Mouse (Mus musculus): ENCODE data around the gene Pafah2. TPM values are rescaled to one million over a fixed set of nuclear protein-coding genes. Genes with fewer than 3 reads are reported as not detected.

Gene Pafah2
- 10 to 100 TPM in 1 of 2 experiments, 1 to 10 TPM in 1; 2.8 to 18.0 TPM for polyA plus RNA-seq (2012; fragmentation: generic; extraction: Trizol)

GRCm38 (mm10) chr4:134395977-134396825 lies at the start of gene Pafah2:
Pafah2 (plus strand) TSS chr4:134396320.

GRCm38 (mm10) chr4:134383750-134384149 lies 12.4 kb upstream of the Pafah2 start, which contains the start of gene Extl1:
Extl1 (minus strand) TSS chr4:134383850.

GRCm38 (mm10) chr4:134468215-134468575 lies 72.1 kb downstream of the Pafah2 start, which contains the start of gene Stmn1:
Stmn1 (plus strand) TSS chr4:134468320.

Other genes starting within 250 kb of the Pafah2 start
- gene Cep85, start 209.2 kb upstream of the Pafah2 start, polyA plus RNA-seq (2012; fragmentation: generic; extraction: Trizol) = 1 to 10 TPM; 1.4 to 6.1 TPM
- gene Gm7534, start 193.3 kb upstream of the Pafah2 start, polyA plus RNA-seq (2012; fragmentation: generic; extraction: Trizol) = not detected
- gene Catsper4, start 168.9 kb upstream of the Pafah2 start, polyA plus RNA-seq (2012; fragmentation: generic; extraction: Trizol) = not detected
- gene Cnksr1, start 157.9 kb upstream of the Pafah2 start, polyA plus RNA-seq (2012; fragmentation: generic; extraction: Trizol) = under 1 TPM; 0.20 to 0.53 TPM
- 10 to 100 TPM in 1 of 2 experiments, under 1 TPM in 1; 0.70 to 21.0 TPM for gene E130218I03Rik, start 152.7 kb upstream of the Pafah2 start, polyA plus RNA-seq (2012; fragmentation: generic; extraction: Trizol)
- gene Zfp593, start 150.7 kb upstream of the Pafah2 start, polyA plus RNA-seq (2012; fragmentation: generic; extraction: Trizol) = 10 to 100 TPM; 13.5 to 31.5 TPM
- gene Gm30191, start 149.4 kb upstream of the Pafah2 start, polyA plus RNA-seq (2012; fragmentation: generic; extraction: Trizol) = not detected
- under 1 TPM in 1 of 2 experiments, not detected in 1; 0.11 TPM for gene Grrp1, start 142.2 kb upstream of the Pafah2 start, polyA plus RNA-seq (2012; fragmentation: generic; extraction: Trizol)
- gene Pdik1l, start 108.4 kb upstream of the Pafah2 start, polyA plus RNA-seq (2012; fragmentation: generic; extraction: Trizol) = 1 to 10 TPM in 1 of 2 experiments, under 1 TPM in 1; 0.23 to 1.9 TPM
- gene Trim63, start 81.2 kb upstream of the Pafah2 start, polyA plus RNA-seq (2012; fragmentation: generic; extraction: Trizol) = under 1 TPM in 1 of 2 experiments, not detected in 1; 0.02 TPM
- not detected for gene Slc30a2, start 53.1 kb upstream of the Pafah2 start, polyA plus RNA-seq (2012; fragmentation: generic; extraction: Trizol)
- gene Extl1, start 12.5 kb upstream of the Pafah2 start, polyA plus RNA-seq (2012; fragmentation: generic; extraction: Trizol) = under 1 TPM; 0.04 to 0.12 TPM
- 100 to 1,000 TPM; 356 to 718 TPM for gene Stmn1, start 72.0 kb downstream of the Pafah2 start, polyA plus RNA-seq (2012; fragmentation: generic; extraction: Trizol)
- under 1 TPM; 0.05 to 0.46 TPM for gene Paqr7, start 100.4 kb downstream of the Pafah2 start, polyA plus RNA-seq (2012; fragmentation: generic; extraction: Trizol)
- gene Aunip, start 114.7 kb downstream of the Pafah2 start, polyA plus RNA-seq (2012; fragmentation: generic; extraction: Trizol) = 1 to 10 TPM; 3.3 to 4.3 TPM
- gene Mtfr1l, start 139.1 kb downstream of the Pafah2 start, polyA plus RNA-seq (2012; fragmentation: generic; extraction: Trizol) = 10 to 100 TPM; 32.0 to 56.6 TPM
- 10 to 100 TPM; 36.5 to 83.6 TPM for gene Selenon, start 155.8 kb downstream of the Pafah2 start, polyA plus RNA-seq (2012; fragmentation: generic; extraction: Trizol)